Mouse (Mus musculus): Measurements from ENCODE around the gene Prss54. TPM values are rescaled to one million over a fixed set of nuclear protein-coding genes. Genes with fewer than 3 reads are reported as not detected.
"Not testable (repeated sequence)": the region's sequence is repeated elsewhere in the genome, so short reads cannot be mapped to it uniquely, and the experiment has no call there.

Gene Prss54
- polyA plus RNA-seq (2014; fragmentation: Nextera tagmentation; extraction: Ambion mirVana), result not detected in 2 replicates

DNA sequence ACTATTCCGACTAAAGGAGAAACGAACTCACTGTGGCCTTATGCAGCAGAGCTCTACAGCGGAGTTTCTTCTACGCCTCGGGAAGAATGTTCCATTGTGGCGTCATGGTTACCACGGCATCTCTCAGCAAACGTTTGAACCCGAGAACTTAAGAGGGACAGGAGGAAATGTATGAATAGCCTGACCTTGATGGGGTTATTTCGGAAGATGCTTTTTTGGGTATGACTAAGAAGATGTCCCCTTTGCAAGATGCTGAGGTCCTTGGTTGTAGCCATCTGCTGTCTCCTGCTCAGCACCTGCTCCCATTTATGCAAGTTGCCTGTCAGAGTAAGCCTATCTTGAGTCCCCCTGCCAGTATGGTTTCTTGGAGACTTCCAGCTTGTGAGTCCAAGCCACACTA lies at the start of gene Prss54:
TSS of gene Prss54 (minus strand) at position 101 of the 400 bp plus-strand sequence.
- no peak within 1 kb of the TSS for H3K27ac ChIP-seq (ENCODE audit: low read depth, low read length)
- WGBS, result 91% methylated on average over 10 of the region's 10 CpGs
- H3K9ac ChIP-seq (ENCODE audit: low read depth, low read length), result no peak within 1 kb of the TSS
- no peaks in the 10 kb centered on the region for H3K36me3 ChIP-seq (ENCODE audit: control insufficient read depth, insufficient read depth, low read length)
- ATAC-seq (ENCODE audit: low FRiP score, low TSS enrichment), result no peak
- no peaks in the 10 kb centered on the region for H3K9me3 ChIP-seq (ENCODE audit: control insufficient read depth, low read length)
- no peak within 1 kb of the TSS for H3K4me2 ChIP-seq (replicated peaks; ENCODE audit: low read depth, low read length)
- no peaks in the 10 kb centered on the region for H3K27me3 ChIP-seq (ENCODE audit: control insufficient read depth, insufficient read depth, low read length)
- no peak within 1 kb of the TSS for H3K4me3 ChIP-seq (ENCODE audit: low read length)
- no peaks in the 10 kb centered on the region for H3K4me1 ChIP-seq (ENCODE audit: control insufficient read depth, insufficient read depth, low read length)

DNA sequence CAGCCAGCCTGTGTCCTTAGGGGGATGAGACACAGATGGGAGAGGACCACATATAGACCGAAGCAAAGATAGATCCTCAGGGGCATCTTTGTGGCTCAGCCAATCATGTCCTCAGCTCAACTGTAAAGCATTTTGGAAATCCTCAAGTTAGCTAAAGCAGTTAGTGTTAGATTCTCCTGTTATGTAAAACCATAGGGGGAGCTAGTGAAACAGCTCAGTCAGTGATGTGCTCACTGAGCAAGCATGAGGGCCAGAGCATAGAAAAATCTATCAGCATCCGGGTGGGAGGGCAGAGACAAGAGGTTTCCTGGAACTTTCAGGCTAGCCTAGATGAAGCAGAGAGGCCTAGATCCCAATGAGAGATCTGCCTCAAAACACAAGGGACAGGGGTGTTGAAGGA lies 48.7 kb upstream of the Prss54 start:
- no peaks in the 10 kb centered on the region for H3K4me1 ChIP-seq (ENCODE audit: control insufficient read depth, insufficient read depth, low read length)
- H3K9me3 ChIP-seq (ENCODE audit: control insufficient read depth, low read length), result no peaks in the 10 kb centered on the region
- H3K4me2 ChIP-seq (replicated peaks; ENCODE audit: low read depth, low read length), result no peak overlapping the region
- H3K27ac ChIP-seq (ENCODE audit: low read depth, low read length), result no peak overlapping the region
- no peak overlapping the region for H3K4me3 ChIP-seq (ENCODE audit: low read length)
- H3K9ac ChIP-seq (ENCODE audit: low read depth, low read length), result no peak overlapping the region
- no peaks in the 10 kb centered on the region for H3K36me3 ChIP-seq (ENCODE audit: control insufficient read depth, insufficient read depth, low read length)
- ATAC-seq (ENCODE audit: low FRiP score, low TSS enrichment), result no peak
- WGBS, result 90% methylated on average over 2 of the region's 2 CpGs
- H3K27me3 ChIP-seq (ENCODE audit: control insufficient read depth, insufficient read depth, low read length), result no peaks in the 10 kb centered on the region

DNA sequence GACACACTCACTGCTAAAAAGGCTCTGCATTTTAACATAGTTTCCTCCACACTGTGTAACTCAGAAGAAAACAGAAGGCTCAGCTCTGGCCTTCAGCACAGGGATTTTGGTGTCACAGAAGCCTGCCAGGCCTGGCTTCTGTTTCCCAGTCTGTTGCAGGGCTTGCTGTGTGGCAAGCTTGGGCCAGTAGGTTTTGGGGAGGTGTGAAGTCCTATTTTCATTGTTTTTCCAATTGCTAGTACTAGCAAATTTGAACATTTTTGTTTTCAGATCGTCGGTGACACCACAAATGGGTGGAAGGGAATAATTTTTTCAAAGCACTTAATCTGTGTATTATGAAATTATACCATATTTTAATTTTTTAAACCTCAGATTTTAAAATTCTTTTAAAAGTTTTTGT lies 43.9 kb upstream of the Prss54 start:
- ATAC-seq (ENCODE audit: low FRiP score, low TSS enrichment), result no peak
- 92% methylated on average over 2 of the region's 2 CpGs for WGBS
- Histone ChIP-seq H3K9me3 (ENCODE audit: control insufficient read depth, low read length) (no peaks in the 10 kb centered on the region), H3K4me1 (ENCODE audit: control insufficient read depth, insufficient read depth, low read length) (no peaks in the 10 kb centered on the region), H3K4me2 (replicated peaks; ENCODE audit: low read depth, low read length) (no peak overlapping the region), H3K9ac (ENCODE audit: low read depth, low read length) (no peak overlapping the region), H3K27ac (ENCODE audit: low read depth, low read length) (no peak overlapping the region), H3K27me3 (ENCODE audit: control insufficient read depth, insufficient read depth, low read length) (no peaks in the 10 kb centered on the region), H3K4me3 (ENCODE audit: low read length) (no peak overlapping the region), H3K36me3 (ENCODE audit: control insufficient read depth, insufficient read depth, low read length) (no peaks in the 10 kb centered on the region)

DNA sequence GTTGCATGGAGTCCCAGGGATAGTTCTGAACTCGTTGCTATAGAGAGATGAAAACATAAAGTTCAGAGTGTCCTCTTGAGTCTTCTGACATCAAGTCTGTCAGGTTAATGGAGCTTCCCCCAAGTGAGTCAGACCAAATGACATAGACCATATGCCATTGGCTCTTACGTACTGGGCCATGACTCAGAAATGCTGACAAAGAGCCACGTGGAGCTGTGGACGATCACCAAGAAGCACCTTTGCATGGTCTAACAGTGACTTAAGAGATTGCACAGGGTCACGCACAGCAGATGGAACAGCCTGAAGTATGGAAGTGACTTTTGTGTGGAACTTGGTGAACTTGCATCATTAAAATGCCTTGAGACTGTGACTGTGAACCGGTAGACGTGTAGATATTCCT lies 40.2 kb upstream of the Prss54 start:
- Histone ChIP-seq H3K36me3 (ENCODE audit: control insufficient read depth, insufficient read depth, low read length) (no peaks in the 10 kb centered on the region), H3K9me3 (ENCODE audit: control insufficient read depth, low read length) (no peaks in the 10 kb centered on the region), H3K27me3 (ENCODE audit: control insufficient read depth, insufficient read depth, low read length) (no peaks in the 10 kb centered on the region), H3K27ac (ENCODE audit: low read depth, low read length) (no peak overlapping the region), H3K9ac (ENCODE audit: low read depth, low read length) (no peak overlapping the region), H3K4me2 (replicated peaks; ENCODE audit: low read depth, low read length) (no peak overlapping the region), H3K4me1 (ENCODE audit: control insufficient read depth, insufficient read depth, low read length) (no peaks in the 10 kb centered on the region), H3K4me3 (ENCODE audit: low read length) (no peak overlapping the region)
- no peak for ATAC-seq (ENCODE audit: low FRiP score, low TSS enrichment)
- 82% methylated on average over 7 of the region's 7 CpGs for WGBS

DNA sequence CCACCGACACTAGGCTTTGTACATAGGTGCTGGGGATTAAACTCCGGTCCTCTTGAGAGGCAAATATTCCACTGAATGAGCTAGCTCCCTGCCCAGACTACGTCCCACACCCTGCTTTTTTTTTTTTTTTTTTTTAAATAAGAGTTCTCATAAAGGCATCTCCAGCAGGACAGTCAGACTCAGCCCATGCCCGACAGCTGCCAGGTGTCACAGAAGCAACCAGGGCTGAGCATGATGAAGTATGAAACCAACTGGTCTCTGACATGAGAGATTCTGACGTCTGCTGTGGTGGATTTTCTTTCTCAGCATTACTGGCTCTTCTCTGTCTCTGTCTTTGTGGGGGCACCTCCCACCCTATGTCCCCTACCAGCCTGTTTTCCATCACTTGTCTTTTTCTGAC lies 35.6 kb upstream of the Prss54 start:
- Histone ChIP-seq H3K36me3 (ENCODE audit: control insufficient read depth, insufficient read depth, low read length) (no peaks in the 10 kb centered on the region), H3K27me3 (ENCODE audit: control insufficient read depth, insufficient read depth, low read length) (no peaks in the 10 kb centered on the region), H3K9ac (ENCODE audit: low read depth, low read length) (no peak overlapping the region), H3K9me3 (ENCODE audit: control insufficient read depth, low read length) (no peaks in the 10 kb centered on the region), H3K27ac (ENCODE audit: low read depth, low read length) (no peak overlapping the region), H3K4me3 (ENCODE audit: low read length) (no peak overlapping the region), H3K4me2 (replicated peaks; ENCODE audit: low read depth, low read length) (no peak overlapping the region), H3K4me1 (ENCODE audit: control insufficient read depth, insufficient read depth, low read length) (no peaks in the 10 kb centered on the region)
- WGBS, result 57% methylated on average over 5 of the region's 5 CpGs
- ATAC-seq (ENCODE audit: low FRiP score, low TSS enrichment), result no peak

DNA sequence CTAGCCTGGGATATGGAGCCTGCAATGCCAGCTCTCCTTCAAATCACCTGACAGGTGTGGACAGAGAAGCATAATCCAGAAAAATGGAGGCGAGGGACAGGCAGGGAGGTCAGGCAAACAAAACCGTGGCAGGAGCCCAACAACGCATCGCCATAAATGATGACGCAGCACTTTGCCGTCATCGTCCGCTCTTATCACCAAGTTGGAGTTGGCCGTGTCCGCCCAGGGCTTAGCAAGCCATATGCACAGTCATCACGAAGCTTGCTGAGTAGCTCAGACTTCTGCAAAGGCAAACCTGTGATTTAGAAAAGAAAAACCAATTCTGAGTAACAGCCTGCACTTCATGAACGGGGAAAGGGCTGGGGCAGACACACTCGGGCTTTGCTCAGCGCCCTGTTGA lies 34.6 kb upstream of the Prss54 start:
- H3K4me1 ChIP-seq (ENCODE audit: control insufficient read depth, insufficient read depth, low read length), result no peaks in the 10 kb centered on the region
- WGBS, result 74% methylated on average over 14 of the region's 14 CpGs
- H3K9ac ChIP-seq (ENCODE audit: low read depth, low read length), result no peak overlapping the region
- H3K36me3 ChIP-seq (ENCODE audit: control insufficient read depth, insufficient read depth, low read length), result no peaks in the 10 kb centered on the region
- ATAC-seq (ENCODE audit: low FRiP score, low TSS enrichment), result no peak
- no peak overlapping the region for H3K27ac ChIP-seq (ENCODE audit: low read depth, low read length)
- H3K9me3 ChIP-seq (ENCODE audit: control insufficient read depth, low read length), result no peaks in the 10 kb centered on the region
- H3K4me3 ChIP-seq (ENCODE audit: low read length), result no peak overlapping the region
- no peak overlapping the region for H3K4me2 ChIP-seq (replicated peaks; ENCODE audit: low read depth, low read length)
- H3K27me3 ChIP-seq (ENCODE audit: control insufficient read depth, insufficient read depth, low read length), result no peaks in the 10 kb centered on the region

DNA sequence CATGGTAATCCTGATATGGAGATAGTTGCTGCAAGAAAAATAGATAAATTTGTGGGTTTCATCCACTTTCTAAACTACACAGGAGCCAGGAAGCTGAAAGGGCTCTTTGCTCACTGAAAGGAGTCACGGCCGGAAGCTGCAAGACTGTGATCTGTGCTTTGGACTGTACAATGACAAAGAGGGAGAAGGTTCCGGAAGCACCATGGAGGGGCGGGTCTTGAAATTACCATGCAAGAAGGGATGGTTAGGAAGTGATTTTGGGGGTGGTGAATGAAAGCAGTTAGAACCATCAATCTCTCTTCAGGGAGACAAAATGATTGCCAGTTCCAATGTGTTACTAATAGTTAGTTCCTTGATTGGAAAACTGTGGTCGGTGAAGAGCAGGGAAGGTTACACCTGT lies 33.3 kb upstream of the Prss54 start:
- Histone ChIP-seq H3K36me3 (ENCODE audit: control insufficient read depth, insufficient read depth, low read length) (no peaks in the 10 kb centered on the region), H3K27me3 (ENCODE audit: control insufficient read depth, insufficient read depth, low read length) (no peaks in the 10 kb centered on the region), H3K4me1 (ENCODE audit: control insufficient read depth, insufficient read depth, low read length) (no peaks in the 10 kb centered on the region), H3K9me3 (ENCODE audit: control insufficient read depth, low read length) (no peaks in the 10 kb centered on the region), H3K4me3 (ENCODE audit: low read length) (no peak overlapping the region), H3K4me2 (replicated peaks; ENCODE audit: low read depth, low read length) (no peak overlapping the region), H3K27ac (ENCODE audit: low read depth, low read length) (no peak overlapping the region), H3K9ac (ENCODE audit: low read depth, low read length) (no peak overlapping the region)
- 84% methylated on average over 5 of the region's 5 CpGs for WGBS
- ATAC-seq (ENCODE audit: low FRiP score, low TSS enrichment), result no peak

DNA sequence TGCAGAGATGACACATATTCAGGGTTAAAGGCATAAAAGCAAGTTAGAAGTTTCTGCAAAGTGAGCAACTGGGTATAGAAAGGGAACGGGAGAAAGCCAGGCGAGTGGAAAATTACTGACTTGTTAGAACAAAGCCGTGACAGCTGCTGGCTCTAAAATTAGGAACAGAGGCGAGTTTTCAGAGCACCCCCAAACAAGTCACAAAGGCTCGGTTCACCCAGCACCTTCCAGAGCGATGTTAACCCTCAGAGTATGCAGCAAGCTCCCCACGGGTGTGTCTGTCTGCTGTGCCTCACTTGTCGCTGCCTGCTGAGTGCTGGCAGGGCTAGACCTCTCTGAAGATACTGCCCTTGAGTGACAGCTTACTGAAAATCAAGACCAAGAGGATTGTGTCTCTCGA lies 31.1 kb upstream of the Prss54 start:
- Histone ChIP-seq H3K4me3 (ENCODE audit: low read length) (no peak overlapping the region), H3K9ac (ENCODE audit: low read depth, low read length) (no peak overlapping the region), H3K36me3 (ENCODE audit: control insufficient read depth, insufficient read depth, low read length) (no peaks in the 10 kb centered on the region), H3K27me3 (ENCODE audit: control insufficient read depth, insufficient read depth, low read length) (no peaks in the 10 kb centered on the region), H3K27ac (ENCODE audit: low read depth, low read length) (no peak overlapping the region), H3K4me2 (replicated peaks; ENCODE audit: low read depth, low read length) (no peak overlapping the region), H3K9me3 (ENCODE audit: control insufficient read depth, low read length) (no peaks in the 10 kb centered on the region), H3K4me1 (ENCODE audit: control insufficient read depth, insufficient read depth, low read length) (no peaks in the 10 kb centered on the region)
- whole genome bisulfite sequencing, result 66% methylated on average over 9 of the region's 9 CpGs
- no peak for ATAC-seq (ENCODE audit: low FRiP score, low TSS enrichment)

DNA sequence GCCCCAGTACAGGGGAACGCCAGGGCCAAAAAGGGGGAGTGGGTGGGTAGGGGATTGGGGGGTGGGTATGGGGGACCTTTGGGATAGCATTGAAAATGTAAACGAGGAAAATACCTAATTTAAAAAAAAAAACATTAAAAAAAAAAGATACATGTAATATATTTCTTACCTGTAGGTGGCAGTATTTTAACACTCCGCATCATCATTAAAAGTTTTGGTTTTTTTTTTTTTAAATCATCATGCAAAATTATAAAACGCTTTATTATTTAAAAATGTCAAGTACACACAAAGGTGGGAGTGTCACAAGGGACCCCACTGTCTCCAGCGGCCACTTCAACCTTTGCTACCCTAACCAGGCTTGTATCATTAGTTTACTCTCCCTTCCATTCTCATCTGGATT lies 30.4 kb upstream of the Prss54 start:
- H3K4me2 ChIP-seq (replicated peaks; ENCODE audit: low read depth, low read length); ATAC-seq (ENCODE audit: low FRiP score, low TSS enrichment); H3K36me3 ChIP-seq (ENCODE audit: control insufficient read depth, insufficient read depth, low read length); H3K27me3 ChIP-seq (ENCODE audit: control insufficient read depth, insufficient read depth, low read length); H3K27ac ChIP-seq (ENCODE audit: low read depth, low read length); H3K4me1 ChIP-seq (ENCODE audit: control insufficient read depth, insufficient read depth, low read length); H3K4me3 ChIP-seq (ENCODE audit: low read length); H3K9ac ChIP-seq (ENCODE audit: low read depth, low read length); H3K9me3 ChIP-seq (ENCODE audit: control insufficient read depth, low read length): not testable (repeated sequence)
- 25% methylated on average over 4 of the region's 5 CpGs for WGBS

DNA sequence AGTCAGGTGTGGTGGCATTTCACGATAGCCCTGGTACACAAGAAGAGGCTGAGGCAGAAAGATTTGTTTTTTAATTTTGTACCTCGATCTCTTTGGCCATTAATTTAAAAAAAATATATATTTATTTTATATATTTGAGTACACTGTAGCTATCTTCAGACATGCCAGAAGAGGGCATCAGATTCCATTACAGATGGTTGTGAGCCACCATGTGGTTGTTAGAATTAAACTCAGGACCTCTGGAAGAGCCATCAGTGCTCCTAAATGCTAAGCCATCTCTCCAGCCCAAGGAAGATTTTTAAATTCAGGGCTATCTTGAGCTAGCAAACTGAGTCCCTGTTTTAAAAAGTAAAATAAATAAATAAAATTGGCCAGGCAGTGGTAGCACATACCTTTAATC lies 26.0 kb upstream of the Prss54 start:
- Histone ChIP-seq H3K4me2 (replicated peaks; ENCODE audit: low read depth, low read length) (no peak overlapping the region), H3K9me3 (ENCODE audit: control insufficient read depth, low read length) (no peaks in the 10 kb centered on the region), H3K36me3 (ENCODE audit: control insufficient read depth, insufficient read depth, low read length) (no peaks in the 10 kb centered on the region), H3K27me3 (ENCODE audit: control insufficient read depth, insufficient read depth, low read length) (no peaks in the 10 kb centered on the region), H3K4me3 (ENCODE audit: low read length) (no peak overlapping the region), H3K27ac (ENCODE audit: low read depth, low read length) (no peak overlapping the region), H3K9ac (ENCODE audit: low read depth, low read length) (no peak overlapping the region), H3K4me1 (ENCODE audit: control insufficient read depth, insufficient read depth, low read length) (no peaks in the 10 kb centered on the region)
- ATAC-seq (ENCODE audit: low FRiP score, low TSS enrichment), result no peak
- 74% methylated on average over 2 of the region's 2 CpGs for WGBS

All from kidney, embryonic 14.5 days (tissue).